Mouse (Mus musculus) heart, adult 11 months (tissue): ENCODE results near the gene Gmpr2.

Experiments used
- DNase-seq: peaks from one replicate; pipeline ENCODE4 v3.0.0; 2022

The Gmpr2 gene

DNA sequence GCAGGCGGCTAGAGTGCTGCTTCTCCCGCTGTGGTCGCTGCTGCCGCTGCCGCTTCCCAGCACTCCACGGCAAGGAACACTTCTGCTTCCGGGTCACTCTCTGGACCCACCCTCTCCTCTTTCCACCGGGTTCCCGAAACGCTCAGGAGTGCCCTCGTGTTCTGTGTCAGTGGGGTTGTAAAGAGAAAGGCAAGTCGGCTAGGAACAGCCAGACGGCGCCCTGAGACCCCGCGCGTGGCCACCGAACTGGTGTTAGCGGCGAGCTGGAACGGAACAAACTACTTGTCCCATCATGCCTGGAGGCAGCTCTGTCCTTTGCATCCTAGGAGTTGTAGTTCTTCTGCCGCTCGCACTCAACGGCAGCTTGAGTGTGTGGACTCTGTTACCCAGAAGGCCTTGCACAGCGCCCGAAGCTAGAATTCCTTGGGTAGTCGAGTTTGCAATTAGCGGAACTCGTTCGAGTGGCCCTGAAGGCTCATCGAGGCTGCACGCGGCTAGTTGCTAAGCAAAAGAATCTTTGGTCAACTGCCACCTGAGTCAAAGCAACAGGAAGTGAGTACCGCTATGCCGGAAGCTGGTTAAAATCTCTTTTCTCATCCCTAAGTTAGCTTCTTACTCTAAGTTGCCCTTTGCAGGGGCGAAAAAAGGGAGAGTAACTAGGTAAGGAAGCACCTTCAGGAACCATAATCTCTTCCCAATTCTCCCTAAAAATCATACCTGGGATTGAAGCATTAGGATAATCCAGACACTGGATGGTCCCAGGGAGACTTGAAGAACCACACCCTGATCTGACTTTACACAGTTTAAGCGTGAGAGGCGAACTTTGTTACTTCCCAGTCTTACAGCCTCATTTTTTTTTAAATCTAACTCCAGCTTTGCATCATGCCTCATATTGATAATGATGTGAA lies at the start of gene Gmpr2, which contains the start of gene Nedd8:
Gene Gmpr2, plus strand, starts transcription at position 109 of the 908 bp plus-strand sequence.
Gene Nedd8, minus strand, starts transcription at position 292 of the 908 bp plus-strand sequence.
- peak; percentile 99 for DNase-seq

DNA sequence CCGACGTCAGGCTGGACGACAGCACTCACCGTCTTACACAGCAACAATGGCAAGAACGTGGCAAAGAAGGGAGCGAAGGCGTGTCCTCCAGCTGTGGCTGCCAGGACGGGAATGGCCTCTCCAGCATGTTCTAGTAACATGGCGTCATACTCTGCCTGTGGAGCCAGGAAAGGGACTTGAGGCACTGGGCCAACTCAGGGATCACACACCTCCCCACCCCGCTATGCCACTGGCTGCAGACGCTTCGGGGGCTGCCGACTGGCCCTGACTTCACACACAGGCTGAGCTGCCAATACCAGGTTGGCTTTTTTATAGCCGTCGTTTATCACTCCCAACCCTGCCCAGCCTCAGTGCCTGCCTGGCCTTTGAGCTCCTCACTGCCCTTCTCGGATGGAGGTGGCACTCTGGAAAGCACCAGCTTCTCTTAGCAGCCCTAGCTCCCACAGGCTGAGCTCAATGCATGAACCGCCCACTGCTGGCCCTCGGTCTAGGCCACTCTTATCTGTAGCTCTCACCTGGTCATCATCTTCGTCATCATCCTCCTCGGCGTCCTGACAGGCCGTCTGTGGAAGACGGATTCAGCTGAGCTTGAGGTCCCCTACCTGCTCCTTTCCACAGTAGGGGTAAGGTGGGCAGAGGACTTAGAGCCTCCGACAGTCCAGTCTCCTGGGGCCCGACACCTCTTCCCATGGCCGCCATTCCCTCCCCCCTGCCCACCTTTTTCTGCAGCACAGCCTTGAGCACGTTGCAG lies 43.5 kb upstream of the Gmpr2 start:
- peak; percentile 94 for DNase-seq

DNA sequence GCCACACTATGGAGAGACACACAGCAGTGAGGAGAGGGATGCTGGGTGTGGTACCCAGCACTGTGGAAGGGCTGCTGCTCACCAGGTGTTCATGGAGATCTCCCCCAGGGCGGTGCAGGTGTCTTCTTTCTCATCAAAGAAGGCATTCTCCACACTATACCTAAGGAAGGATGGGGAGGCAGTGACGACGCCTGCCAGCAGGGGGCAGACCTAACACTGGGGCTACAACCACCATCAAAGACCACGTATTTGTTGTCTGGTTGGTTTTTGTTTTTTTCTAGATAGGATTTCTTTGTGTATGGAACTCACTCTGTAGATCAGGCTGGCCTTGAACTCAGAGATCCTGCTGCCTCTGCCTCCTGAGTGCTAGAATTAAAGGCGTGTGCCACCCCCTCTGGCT lies 42.4 kb upstream of the Gmpr2 start:
- DNase-seq = peak; percentile 95

DNA sequence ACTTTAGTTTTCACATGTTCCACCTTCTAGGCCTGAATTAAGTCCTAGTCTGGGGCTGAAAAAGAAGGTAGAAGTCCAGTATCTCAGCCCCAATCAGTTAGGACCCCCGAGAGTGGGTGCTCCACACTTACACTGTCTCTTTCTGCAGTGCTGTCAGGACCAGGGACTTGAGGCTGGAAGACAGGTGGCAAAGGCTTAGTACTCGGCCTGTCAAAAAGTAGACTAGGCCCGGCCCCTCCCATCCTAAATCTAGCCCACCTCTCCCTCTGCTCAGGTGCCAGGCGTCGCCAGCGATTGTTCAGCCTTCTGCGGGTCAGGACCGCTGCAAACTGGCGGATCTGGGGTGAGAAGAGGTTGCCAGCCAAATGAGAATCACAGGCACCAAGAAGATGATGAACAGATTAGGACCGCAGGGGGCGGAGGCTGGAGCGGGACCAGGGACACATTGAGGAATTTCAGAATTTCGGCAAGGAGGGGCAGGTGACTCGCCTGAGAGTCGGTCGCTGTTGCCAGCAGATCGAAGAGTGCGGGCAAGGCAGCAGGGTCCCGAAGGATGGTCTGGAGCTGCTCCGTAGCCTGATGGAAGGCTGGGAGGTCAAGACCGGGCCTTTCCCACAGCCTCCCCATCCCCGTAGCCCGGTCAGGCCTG lies 36.7 kb upstream of the Gmpr2 start:
- DNase-seq = peak; percentile 96

DNA sequence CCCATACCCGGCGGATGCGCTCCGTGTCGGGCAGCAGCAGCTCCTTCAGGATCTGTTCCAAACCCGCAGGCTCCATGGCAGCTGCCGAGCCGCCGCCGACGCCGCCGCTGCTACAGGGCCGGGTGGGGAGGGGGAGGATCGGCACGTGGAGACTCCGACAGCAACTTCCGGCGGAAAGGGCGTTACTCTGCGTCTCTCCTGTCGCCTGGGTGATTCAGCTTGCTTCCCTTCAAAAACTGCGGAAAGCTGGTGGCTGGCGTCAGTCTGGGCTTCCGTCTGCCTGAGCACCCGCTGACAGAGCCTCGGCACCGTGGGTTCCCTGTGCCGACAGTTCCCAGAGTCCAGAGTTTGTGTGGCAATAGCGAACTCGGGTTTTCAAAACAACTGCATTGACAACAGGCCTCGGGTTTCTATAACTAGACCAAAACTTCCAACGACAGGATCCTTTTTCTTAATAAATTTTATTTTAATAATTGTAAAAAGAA lies 36.2 kb upstream of the Gmpr2 start, which contains the start of gene Ipo4:
Gene Ipo4, minus strand, starts transcription at position 435 of the 485 bp plus-strand sequence.
- peak; percentile 99 for DNase-seq

DNA sequence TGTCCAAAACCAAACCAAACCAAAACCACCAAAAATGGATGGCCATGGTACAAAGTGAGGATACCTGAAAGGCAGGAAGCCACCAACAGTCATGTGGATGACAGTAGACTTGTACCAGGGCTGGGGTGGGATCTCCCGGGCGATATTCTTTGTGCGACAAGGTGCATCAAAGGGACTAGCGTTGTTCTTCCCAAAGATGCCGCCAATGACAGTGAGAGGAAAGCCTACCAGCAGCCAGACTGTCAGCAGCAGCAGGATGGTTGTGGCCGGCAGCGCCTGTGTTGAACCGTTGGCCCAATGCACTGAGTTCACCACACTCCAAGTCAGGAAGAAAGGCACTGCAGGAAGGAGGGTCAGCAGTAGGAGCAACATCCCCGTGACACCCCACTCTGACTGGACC lies 33.9 kb upstream of the Gmpr2 start, which contains the start of gene Gm49378:
Gene Gm49378, minus strand, starts transcription at position 101 of the 400 bp plus-strand sequence.
- DNase-seq = no peak

DNA sequence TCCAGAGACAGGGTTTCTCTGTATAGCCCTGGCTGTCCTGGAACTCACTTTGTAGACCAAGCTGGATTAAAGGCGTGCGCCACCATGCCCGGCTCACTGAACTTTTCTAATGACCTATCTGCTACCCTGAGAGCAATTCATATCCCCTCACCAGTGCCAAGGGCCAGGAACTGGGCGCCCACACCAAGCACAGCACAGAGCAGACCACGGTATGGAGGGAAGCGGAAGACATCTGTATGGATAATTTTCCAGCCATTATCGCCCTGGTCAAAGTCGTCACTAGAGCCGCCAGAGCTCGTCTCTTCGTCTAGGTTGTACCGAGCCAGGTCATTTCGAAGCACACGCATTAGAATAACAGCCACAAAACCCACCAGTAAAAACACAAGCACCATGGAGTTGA lies 30.9 kb upstream of the Gmpr2 start:
- DNase-seq = peak; percentile 91

DNA sequence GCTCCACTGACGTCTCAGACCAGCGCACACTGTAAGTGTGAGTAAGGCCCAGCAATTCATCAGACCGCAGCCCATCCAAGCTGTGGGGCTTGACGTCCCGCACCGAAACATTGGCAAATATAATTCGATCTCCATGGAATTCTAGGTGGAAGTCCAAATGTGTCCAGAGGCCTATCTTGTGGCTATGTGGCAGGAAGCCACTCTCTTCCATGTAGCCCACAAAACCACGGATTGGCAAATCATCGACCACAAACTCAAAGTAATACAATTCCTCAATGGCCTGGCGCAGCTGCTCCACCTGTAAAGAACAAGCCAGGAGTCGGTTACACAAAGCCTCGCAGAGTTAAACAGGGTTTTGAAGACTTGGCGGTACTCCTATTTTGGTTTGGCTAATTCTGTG lies 30.4 kb upstream of the Gmpr2 start:
- DNase-seq = no peak

DNA sequence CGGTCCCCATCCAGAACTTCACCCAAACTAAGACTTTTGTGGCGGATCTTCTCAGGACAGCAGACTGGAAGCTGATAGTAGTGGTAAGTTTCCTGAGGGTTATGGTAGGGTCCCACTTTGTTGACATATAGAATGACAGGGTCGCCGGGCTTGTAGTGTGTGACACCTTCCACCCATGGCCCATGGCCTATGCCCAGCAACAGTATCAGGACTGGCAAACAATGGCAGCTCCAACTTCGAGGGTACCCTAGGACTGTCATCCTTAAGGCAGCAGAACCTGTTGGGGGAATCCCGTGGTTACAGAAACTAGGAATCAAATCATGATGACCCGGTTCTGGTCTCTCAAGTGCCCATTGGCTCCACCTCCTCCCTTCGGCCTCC lies 29.1 kb upstream of the Gmpr2 start:
- DNase-seq = no peak

DNA sequence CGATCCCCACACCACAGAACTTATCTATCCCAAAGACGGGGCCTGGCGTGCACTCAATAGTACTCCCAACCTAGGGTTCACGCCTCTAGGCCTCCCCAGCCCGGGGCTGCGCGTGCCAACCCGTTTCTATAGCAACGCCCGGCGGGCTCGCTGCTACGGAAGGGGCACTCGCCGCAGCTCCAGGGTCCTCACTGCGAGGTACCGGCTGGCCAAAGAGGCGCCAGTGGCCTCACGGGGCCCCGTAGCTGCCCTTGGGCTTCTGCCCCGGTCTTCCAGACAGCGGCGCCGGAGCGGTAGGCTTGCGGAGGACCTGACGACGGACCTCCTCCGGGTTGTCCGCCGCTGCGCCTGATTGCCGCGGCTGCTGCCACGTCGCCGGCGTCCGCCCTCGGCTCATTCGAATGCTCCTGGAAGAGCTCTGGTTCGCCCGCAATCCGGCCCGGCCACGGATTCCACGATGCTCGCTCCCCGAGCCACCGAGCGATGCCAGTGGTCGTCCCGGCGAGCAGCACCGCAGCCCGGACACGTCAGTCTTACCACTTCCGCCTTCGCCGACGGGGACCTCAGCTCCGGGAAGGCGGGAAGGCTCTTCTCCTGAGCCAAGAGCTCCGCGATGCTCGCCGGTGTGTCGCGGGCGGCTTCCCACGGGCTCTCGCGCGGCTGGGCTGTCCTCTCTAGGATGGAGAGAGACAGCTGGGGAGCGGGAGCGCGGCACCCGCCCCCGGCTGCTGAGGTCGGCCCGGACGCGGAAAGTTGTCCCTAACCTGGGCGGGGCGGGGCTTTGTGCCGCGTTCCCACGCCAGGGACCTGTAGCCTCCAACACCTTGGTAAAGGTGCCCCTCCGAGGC lies 28.5 kb upstream of the Gmpr2 start, which contains the start of gene Tm9sf1:
Gene Tm9sf1, minus strand, starts transcription at position 747 of the 848 bp plus-strand sequence.
- peak; percentile 99 for DNase-seq

DNA sequence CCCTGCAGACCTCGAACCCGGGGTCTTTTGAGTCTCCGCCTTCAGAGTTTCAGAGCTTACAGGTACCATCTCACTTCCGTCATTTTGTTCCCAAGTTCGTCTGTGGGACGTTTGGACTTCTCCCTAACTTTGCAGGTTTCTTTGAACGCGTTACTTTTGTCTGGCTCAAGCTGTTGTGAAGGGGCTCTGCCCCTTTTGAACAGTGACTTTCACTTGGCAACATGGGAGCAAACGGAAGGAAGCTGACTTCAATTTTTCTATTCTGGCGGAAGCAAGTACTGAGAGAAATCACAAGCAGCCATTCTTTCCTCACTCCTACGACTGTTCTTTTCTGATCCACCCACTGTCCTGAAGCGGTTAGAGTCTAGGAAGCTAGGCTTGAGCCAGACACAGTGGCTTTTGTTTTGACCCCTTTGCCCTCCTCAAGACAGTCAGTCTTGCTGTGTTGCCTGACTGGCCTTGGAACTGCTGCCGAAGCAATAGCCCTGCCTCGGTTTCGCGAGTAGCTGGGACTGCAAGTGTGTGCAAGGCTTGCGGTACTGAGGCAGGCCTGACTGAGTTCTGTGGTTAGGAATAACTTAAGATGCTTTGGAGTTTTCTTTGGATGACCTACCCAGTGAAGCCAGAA lies 27.4 kb upstream of the Gmpr2 start:
- DNase-seq = peak; percentile 89

DNA sequence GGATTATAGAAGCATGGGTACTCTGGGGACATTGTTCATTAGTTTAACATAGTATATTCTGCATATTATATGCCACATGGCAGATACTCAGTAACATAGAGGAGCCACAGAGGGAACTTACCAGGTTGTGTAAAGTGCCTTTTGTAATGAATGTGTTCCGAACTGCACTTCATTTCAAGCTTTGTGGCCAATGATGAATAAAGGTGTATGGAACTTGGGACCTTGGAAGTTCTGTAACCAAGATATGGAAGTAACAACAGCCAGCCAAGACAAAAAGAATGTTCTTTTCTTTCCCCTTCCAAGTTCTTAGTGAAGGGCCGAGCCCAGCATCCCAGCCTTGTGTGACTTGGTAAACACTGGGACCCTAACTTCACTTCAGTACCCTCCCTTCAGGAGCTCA lies 21.9 kb upstream of the Gmpr2 start, which contains the start of gene Tssk4:
Gene Tssk4, plus strand, starts transcription at position 301 of the 400 bp plus-strand sequence.
- no peak for DNase-seq

DNA sequence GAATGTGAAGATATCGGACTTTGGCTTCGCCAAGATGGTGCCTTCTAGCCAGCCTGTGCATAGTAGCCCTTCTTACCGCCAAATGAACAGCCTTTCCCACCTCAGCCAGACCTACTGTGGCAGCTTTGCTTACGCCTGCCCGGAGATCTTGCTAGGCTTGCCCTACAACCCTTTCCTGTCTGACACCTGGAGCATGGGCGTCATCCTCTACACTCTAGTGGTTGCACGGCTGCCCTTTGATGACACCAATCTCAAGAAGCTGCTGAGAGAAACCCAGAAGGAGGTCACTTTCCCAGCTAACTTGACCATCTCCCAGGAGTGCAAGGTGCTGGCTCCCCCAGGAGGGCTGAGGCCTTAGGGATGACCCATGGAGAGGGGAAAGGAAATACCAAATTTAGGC lies 20.2 kb upstream of the Gmpr2 start:
- DNase-seq = no peak

DNA sequence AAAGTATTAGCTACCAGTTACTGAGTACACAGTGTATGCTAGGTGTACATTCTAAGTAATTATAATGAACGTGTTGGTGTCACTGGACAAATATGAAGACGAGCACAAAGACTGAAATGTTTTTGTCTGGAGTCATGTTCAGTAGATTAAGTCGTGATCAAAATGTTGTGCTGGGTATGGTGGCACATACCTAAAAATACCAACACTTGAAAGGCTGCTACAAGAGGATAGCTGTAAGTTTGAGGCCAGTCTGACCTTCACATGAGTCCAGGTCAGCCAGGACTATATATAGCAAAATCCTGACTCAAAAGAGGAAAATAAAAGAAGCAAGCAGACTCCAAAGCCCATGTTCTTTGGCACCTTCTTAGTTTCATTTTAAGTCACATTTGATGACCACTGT lies 14.8 kb upstream of the Gmpr2 start:
- DNase-seq = no peak

DNA sequence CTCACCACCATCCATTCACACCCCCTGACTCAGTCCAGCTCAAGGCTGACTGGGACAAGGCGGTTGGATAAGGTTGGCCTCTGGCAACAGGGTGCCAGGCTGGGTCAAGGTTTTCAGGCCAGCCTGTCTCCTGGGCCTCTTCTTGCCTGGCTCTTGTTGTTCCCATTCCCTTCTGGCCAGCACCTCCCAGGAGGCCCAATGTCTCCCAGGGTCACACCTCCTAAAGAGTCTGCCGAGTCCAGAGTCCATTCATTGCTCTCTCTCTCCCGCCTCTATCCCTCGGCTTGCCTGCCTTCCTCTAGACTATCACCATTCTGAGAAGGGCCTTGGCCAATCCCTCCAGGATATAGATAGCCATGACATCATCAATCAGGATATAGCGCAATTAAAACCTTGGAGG lies 13.7 kb upstream of the Gmpr2 start:
- DNase-seq = no peak

DNA sequence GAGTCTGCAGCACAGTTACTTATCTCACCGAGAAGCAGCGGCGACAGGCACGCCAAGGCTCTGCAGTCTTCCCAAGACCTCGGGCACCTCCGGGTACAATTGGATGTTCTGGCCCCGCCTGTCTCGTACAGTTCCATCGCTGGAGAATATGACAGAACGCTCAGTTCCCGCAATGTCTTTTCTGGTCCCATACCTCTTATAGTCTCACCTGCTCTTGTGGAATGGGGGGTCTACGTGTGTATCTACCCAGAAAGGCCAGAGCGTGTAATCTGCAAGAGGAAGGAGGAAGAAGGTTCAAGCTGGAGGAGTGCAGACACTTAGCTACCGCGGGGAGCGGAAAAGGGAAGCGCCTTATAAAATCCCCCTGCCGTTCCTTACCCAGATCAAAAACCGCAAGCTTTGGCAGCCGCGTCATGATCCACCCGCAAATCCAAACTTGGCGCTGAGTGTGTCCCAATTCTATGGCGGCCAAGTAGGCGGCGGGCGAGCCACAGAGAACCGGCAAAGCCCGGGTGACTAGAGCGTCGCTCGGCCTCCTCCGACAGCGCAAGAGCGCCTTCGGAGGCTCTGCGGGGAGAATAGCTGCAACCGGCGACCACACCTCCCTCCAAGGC lies 11.7 kb upstream of the Gmpr2 start, which contains the start of gene Mdp1:
Gene Mdp1, minus strand, starts transcription at position 549 of the 614 bp plus-strand sequence.
- DNase-seq = peak; percentile 97

DNA sequence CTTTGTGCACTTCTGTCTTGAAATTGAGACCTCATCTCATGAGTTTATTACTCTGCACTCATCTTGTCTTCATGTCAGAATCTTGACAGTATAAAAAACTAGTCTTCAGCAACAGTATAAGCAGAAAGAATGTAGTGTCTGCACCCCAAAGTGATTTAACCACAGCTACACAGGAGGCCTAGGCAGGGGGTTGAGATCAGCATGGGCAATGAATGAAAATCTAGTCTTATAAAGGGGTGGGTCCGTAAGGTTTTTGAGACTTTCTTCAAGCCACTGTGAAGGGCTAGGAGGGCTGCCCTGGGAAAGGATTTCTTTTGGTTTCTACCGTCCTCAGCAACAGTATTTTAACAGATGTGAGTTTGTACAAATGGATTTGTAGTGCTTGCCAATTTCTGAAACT lies 11.1 kb upstream of the Gmpr2 start:
- no peak for DNase-seq

DNA sequence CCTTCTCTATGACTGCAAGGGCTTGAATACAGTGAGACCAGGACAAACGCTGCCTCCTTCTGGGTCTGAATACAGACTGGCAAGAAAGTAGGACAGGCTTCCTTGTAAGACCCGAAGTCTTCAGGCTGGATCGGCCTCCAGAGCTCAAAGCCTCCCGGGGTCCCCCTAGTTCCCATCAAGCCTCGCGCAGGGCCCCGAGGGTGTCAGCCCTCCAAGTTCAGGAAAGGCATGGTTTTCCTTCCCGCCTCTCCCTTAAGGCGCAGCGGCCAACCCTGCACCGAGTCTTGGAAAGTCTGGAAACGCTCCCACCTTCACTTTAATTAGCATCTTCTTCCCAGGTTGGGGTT lies 282 bp upstream of the Gmpr2 start:
- no peak for DNase-seq

DNA sequence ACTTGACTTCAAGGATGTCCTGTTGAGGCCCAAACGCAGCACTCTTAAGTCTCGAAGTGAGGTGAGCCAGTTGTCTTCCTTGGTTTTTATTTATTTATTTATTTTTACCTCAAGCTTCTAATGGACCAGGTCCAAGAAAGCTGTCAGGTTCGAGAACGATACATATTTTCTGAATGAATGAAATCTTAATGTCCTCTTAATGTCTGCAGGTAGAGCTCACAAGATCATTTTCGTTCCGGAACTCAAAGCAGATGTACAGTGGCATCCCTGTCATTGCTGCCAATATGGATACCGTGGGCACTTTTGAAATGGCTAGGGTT lies 960 bp downstream of the Gmpr2 start:
- no peak for DNase-seq

DNA sequence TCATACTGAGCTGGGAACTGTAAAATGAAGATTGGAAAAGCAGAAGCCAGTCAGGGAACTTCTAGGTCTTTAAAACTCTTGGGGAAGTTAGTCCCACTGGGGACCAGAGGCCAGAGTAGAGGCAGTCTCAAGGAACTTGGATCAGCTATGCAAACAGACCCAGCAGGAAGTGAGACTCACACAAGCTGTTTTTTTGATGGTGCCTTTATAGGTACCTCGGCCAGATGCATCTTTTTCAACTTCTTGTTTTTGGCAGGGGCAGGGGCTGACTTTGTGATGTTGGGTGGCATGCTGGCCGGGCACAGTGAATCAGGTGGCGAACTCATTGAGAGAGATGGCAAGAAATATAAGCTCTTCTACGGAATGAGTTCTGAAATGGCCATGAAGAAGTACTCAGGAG lies 5.9 kb downstream of the Gmpr2 start:
- peak; percentile 89 for DNase-seq
